Mouse (Mus musculus): Measurements from ENCODE around the gene Adam34.
"Not testable (repeated sequence)": the region's sequence is repeated elsewhere in the genome, so short reads cannot be mapped to it uniquely, and the experiment has no call there.

The Adam34 gene

DNA sequence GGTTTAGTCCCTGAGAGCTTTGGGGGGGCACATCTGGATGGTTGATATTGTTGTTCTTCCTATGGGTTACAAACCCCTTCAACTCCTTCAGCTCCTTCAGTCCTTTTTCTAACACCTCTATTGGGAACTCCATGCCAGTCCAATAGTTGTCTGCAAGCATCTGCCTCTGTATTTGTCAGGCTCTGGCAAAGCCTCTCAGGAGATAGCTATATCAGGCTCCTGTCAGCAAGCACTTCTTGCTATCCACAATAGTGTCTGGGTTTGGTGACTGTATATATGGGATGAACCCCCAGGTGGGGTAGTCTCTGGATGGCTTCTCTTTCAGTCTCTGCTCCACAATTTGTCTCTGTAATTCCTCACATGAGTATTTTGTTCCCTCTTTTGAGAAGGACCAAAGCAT is at the start of gene Adam34:
Adam34 (minus strand) TSS at position 101 of the 400 bp plus-strand sequence.
- DNase-seq: no peak

DNA sequence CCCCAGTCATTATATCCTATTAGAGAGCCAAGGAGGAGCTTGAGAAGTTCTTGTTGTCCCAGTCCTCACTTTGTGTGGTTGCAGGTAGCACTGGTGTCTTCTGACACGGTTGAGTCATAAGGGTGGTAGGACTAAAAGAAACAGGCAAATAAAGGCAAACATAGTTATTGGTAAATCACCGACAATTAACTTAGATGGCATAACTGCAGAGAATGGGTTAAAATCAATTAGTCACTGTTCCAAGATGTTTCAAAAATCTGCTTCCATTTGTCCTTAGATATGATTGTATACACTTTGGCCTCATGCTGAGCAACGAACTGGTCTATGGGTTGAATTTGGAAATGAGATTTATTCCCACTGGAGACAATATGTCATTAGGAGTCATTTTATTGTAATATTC is 82.7 kb downstream of the Adam34 start, which contains the start of gene Gm5346:
Gm5346 (minus strand) TSS at position 101 of the 400 bp plus-strand sequence.
- DNase-seq: no peak

DNA sequence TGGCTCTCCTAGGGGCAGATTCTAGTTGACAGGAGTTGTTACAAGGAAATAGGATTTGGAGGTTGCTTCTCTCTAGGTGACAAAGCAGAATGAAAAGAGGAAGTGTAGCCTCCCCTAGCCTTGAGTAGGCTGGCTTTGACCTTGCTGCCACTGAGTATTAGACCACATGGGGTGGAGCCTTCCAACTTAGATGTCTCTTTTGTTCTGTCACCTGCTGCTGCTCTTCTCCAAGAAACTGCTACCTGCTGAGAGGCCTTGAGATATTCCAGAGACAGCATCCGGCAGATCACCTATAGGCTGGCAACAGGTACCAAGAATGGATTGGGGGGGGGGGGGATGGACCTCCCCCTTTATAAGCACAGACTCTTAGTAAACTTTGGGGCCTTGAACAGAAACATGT is 93.8 kb downstream of the Adam34 start:
- DNase-seq: no peak

DNA sequence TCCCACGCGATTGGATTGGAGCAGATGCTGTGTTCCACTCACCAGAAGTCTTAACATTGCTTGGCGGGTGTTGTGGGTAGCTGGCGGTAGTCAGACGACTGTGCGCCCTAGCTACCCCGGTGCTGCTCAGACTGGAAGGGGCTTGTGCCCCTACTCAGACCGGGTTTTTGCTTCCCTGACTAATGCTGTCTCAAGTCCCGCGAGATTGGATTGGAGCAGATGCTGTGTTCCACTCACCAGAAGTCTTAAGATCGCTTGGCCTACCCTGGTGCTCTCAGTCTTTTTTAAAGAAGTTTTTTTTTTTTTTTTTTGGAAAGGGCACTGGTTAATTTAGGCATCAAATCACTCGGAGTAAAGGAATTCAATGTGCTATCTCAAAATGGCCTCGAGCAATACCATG is 106.2 kb downstream of the Adam34 start:
- not testable (repeated sequence) for DNase-seq

DNA sequence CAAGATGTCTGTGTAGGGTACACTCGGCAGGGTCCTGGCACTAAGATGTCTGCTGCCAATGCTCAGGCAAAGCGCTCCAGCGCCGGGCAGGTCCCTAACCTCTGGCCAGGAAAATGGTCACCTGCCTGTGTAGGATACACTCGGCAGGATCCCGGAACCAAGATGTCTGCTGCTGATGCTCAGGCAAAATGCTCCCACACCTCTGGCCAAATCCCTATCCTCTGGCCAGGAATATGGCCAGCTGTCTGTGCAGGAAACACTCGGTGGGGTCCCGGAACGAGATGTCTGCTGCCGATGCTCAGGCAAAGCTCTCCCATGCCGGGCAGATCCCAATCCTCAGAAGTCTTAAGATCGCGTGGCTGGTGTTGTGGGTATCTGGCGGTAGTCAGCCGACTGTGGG is 106.7 kb downstream of the Adam34 start:
- DNase-seq: not testable (repeated sequence)

All from cerebellum, postnatal 36 days (tissue).